Mouse (Mus musculus) inflammation-experienced regulatory T-cells, adult 6 months (primary cell): Measurements from ENCODE around the gene Blm. TPM values are rescaled to one million over a fixed set of nuclear protein-coding genes. Genes with fewer than 3 reads are reported as not detected.

Source experiments
- ATAC-seq: one replicate; pipeline ENCODE4 v1.8.0; 2017
- polyA plus RNA-seq, 3 experiments: library from polyadenylated mRNA; unstranded; fragments of 100-300 nt; shearing (Covaris generic); gene quantifications; one replicate each; pipeline ENCODE4 v1.2.1; 2017

Gene Blm
- polyA plus RNA-seq: 10 to 100 TPM in 1 of 3 experiments, 1 to 10 TPM in 2; 6.5 to 10.1 (median 9.6) TPM

DNA sequence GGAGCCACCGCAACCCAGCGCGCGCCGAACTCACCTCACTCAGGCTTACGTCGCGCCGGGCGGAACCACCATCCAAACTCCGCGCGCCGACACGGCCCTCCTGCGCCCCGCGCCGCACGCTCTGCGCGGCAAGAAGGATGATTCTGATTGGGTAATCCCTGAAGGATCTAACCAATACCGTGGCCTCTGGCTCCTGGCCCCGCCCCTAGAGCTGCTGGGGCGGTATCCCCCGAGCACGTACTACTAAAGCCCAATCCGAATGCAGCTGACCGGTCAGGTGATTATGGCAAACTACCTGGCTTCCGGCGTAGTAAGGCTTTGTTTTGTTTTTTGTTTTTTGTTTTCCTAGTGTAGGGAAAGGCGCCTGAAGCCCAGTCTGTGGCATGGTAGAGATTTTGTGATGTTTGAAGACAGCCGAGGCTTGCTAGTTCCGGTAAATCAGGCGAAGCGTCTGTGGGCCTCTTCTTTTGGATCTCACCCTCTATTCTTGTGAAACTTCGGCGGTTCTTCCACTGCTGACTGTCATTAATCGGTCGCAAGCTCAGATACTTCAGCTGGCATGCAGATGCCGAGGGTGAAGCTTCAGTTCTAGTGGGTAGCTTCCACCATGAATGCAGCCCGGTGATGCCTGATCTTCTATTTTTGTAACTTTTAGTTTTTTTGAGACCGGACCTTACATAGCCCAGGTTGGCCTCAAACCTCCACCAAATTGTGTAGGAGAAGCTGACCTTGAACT lies at the start of gene Blm:
Blm (minus strand) TSS at position 111 of the 736 bp plus-strand sequence.
- peak; percentile 98 for ATAC-seq

DNA sequence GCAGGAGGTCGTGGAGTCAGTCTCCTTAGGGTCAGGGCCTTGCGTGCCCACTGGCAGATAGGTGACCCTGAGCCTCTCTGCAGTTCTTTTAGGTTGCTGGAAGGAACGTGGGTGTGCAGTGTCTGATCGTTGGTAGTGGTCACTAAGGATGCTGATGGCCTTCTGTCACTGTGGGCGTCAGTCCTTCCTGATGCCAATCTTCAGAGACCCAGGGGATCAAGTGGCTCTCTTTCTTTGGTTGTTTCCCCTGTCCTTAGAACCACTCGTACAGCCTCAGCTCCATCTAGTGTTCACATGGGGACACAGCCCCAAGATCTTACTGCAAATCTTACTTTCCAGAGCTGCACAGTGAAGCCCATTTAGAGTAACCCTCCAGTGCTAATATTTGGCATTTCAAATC lies 49.1 kb upstream of the Blm start:
- ATAC-seq: peak; percentile 56

DNA sequence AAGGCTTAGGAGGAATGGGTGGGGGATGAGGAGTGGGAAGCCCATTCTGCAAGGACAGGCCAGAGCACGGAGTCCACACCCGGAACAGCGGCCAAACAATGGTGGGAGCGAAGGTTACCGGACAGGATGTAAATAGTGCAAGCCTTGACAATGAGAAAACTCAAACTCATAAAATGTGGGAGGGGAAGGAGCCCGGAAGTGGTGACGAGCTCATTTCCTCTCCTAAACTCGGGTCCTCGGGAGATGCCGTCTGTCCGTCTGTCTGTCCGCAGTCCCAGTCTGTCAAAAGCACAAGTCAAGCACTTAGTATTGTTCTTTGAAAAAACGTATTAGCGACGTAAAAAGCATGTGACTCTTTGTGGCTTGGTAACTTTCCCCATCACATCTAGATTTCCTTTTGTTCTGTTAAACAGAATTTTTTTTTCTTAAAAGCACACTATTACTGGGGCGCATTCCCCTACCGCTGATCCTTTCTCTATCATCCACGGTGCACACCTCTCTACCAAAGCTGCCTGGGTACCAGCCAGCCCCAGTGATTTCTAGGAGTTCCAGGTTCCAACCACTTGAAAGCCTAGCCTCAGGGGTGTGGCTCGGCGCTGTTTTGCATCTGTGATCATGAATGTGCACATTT lies 48.0 kb upstream of the Blm start:
- ATAC-seq: peak; percentile 74

DNA sequence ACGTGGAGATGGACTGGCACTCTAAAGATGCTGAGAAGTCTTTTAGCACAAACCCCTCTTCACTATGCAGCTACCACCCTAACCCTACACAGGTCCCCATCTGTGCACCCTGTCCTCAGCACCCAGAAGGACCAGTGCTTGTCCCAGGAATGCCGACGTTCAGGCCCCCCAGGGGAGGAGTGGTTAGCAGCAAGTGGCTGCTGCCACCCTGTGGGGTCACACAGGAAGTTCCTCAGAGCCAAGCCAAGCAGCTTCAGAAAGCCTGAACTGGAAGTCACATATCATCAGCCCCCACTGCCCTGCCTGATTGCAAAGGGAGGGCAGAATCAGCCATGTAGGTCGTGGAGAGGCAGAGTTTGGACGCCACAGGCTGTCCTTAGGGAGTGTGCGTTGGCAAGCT lies 45.4 kb upstream of the Blm start:
- ATAC-seq: no peak

- ATAC-seq: no peak
These were observed 42.6 kb upstream of the Blm start for GRCm38 (mm10) chr7:80577417-80577980.

- ATAC-seq: no peak
These were observed 41.7 kb upstream of the Blm start for GRCm38 (mm10) chr7:80576626-80577025.

- ATAC-seq: peak; percentile 90
These were observed 40.8 kb upstream of the Blm start for GRCm38 (mm10) chr7:80575750-80576149.

- no peak for ATAC-seq
These were observed 38.2 kb upstream of the Blm start for GRCm38 (mm10) chr7:80573076-80573475.

- no peak for ATAC-seq
These were observed 33.1 kb upstream of the Blm start for GRCm38 (mm10) chr7:80567982-80568381.

GRCm38 (mm10) chr7:80561931-80562330 lies 27.0 kb upstream of the Blm start:
- ATAC-seq: no peak

- no peak for ATAC-seq
These were observed 26.4 kb upstream of the Blm start for GRCm38 (mm10) chr7:80561271-80561670.

GRCm38 (mm10) chr7:80558572-80558971 lies 23.7 kb upstream of the Blm start:
- ATAC-seq: no peak

DNA sequence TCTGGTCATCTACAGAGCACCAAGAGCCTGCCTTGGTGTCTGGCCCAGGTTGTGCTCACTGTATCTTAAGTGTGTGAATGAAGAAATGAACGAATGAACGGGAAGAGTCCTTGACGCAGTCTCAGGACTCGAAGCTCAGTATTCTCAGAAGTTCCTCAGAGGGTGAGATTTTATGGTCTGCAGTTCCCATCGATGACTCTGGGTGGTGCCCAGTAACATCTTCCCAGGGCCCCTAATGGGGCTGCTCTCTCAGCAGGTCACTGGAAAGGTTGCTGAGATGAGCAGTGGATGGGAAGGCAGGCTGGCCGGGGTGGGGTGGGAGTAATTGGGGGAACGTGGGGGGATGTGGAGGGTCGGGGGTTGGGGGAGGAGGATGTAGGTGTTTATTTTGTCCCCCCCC lies 23.2 kb upstream of the Blm start:
- no peak for ATAC-seq

GRCm38 (mm10) chr7:80557161-80557560 lies 22.2 kb upstream of the Blm start:
- ATAC-seq: no peak

GRCm38 (mm10) chr7:80556166-80556565 lies 21.2 kb upstream of the Blm start:
- no peak for ATAC-seq

- peak; percentile 36 for ATAC-seq
These were observed 20.2 kb upstream of the Blm start for GRCm38 (mm10) chr7:80555146-80555545.

- ATAC-seq: peak; percentile 94
These were observed 19.5 kb upstream of the Blm start for GRCm38 (mm10) chr7:80554180-80555021.

DNA sequence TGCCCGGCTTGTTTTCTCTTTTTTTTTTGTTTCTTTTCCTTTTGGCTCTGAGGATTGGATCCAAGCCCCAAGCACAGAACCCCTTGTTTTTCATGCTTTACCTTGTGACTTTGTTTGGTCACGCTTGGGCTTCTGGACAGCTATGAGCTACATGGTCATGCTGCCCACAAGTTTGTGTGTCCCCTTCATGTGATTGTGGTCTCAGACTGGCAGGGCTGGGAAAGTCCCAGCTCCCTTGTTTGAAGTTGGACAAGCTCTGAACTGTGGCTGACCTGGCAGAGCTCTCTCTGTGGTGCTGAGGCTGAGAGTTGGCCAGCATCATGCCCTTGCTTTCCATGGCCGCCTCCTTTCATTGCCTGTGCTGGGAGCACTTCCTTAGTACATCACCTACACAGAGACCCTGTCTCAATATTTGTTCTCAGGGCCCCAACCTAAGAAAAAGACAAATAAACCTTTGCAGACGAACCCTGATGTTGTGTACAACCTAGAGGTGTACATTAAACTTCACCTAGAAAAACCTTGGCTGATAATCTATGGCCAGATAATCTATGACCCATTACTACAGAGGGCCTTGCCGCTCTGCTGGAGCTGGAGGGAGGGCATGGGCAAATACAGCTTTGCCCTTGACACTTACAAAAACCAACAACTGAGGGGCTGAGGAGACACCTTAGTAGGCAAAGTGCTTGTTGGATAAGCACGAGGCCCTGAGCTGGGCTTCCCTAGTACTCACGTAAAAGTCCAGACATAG lies 13.8 kb upstream of the Blm start:
- no peak for ATAC-seq

DNA sequence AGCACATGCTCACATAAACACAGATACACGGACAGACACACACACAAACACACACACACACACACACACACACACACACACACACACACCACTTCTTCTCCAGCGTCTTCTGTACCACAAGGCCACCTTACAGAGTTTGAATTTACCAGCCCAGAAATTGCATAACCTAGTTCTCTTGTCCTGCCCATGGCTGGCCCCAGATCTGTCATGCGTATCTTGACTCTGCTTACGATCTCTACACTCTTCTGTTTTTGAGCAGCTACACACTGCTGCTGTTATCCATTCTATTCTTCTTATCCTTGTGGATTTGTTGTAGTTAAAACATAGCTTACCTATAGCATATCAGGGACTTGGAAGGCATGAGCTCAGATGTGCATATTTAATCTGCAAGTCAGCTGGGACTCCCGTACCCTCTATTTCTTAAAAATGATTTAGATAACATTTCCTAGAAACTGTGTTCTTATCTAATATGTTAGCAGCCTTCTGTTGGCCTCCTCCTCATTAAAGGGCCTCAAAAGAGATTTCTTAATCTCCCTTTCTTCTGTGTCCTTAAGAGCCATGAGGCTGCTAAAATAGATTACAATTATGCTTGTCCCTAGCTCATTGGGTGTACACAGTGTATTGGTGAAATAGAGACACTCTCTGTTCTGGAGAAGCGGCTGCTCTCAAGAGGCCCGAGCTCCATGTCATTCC lies 7.4 kb upstream of the Blm start:
- ATAC-seq: no peak

DNA sequence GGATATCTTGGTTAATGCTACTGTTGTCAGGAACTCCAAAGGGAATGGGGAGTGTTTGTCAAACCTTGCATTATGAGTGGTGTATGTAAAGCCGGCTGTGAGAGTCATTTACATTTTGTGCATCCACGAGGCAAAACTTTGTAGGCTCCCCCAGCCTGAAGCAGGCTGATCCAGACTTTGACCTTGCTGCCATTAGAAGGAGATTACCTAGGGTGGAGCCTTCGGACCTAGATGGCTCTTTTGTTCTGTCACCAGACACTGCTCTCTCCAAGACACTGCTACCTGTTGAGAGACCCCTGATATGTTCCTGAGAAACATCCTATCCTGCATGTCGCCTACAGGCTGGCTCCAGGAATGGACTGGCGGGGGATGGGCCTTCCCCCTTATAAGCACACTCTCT lies 4.7 kb upstream of the Blm start:
- ATAC-seq: no peak

DNA sequence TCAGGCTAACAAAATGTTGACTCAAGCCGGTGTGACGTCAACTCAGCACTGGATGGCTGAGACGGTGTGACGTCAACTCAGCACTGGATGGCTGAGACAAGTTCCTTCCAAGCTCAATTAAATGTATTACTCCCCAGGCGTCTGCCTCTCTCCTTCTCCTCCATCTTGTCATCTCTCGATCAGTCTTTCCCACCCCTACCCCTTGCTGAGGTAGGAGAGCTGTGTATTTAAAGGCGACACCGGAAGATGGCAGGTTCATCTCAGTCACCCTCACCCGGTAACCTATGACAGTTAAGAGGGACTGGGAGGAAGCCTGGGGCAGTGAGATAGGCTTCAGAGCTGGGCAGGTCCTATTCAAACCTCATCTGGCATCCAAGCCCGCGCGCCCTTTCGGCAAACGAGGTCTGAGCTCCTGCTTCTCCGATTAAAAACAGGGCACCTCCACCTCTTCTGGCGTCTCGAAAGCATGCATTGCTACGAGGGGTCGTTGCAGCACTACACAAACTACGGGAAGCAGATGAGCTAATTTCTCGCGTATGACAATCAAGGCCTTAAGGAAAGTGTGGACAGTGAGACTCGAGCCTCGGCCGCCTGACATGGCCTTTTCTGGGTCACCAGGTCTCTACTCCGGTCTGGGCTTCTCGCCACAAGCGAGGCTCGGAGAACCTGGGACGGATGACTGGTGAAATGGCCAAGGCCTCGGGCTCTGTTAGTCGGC lies 469 bp downstream of the Blm start:
- ATAC-seq: peak; percentile 36
